Mouse (Mus musculus): ENCODE measurements at regions not wholly inside any gene's neighbourhood (a gene's known extent, or its start where the extent isn't known, plus 50 kb on each side); places are given as distances from the start of the nearest gene placed in this dataset.

GRCm38 (mm10) chr10:44641616-44642015 lies 113.3 kb upstream of the Prdm1 start:
- TF ChIP-seq POLR2A (IDR thresholded peaks at IDR 0.05; ENCODE audit: control insufficient read depth, extremely low read depth, insufficient read depth, low read length, poor library complexity) (no peak), CTCF (IDR thresholded peaks at IDR 0.05; ENCODE audit: borderline replicate concordance, control insufficient read depth, extremely low read depth, insufficient read depth, low read length, poor library complexity) (no peak)

Data from thymus, adult 2 months (tissue).